Mouse (Mus musculus): ENCODE results near the gene D5Ertd579e.

The D5Ertd579e gene

GRCm38 (mm10) chr5:36570098-36570497, 125.7 kb downstream of the D5Ertd579e start:
- no peak for DNase-seq (ENCODE audit: low spot score)

GRCm38 (mm10) chr5:36568118-36568517, 127.7 kb downstream of the D5Ertd579e start:
- no peak for DNase-seq (ENCODE audit: low spot score)

- DNase-seq (ENCODE audit: low spot score) = no peak
These were observed 128.2 kb downstream of the D5Ertd579e start for GRCm38 (mm10) chr5:36567627-36568026.

GRCm38 (mm10) chr5:36564530-36564929, 131.3 kb downstream of the D5Ertd579e start:
- no peak for DNase-seq (ENCODE audit: low spot score)

GRCm38 (mm10) chr5:36563741-36564140, 132.1 kb downstream of the D5Ertd579e start:
- DNase-seq (ENCODE audit: low spot score) = no peak

GRCm38 (mm10) chr5:36562791-36563445, 132.9 kb downstream of the D5Ertd579e start:
- DNase-seq (ENCODE audit: low spot score) = no peak

GRCm38 (mm10) chr5:36561509-36561908, 134.3 kb downstream of the D5Ertd579e start:
- DNase-seq (ENCODE audit: low spot score) = no peak

GRCm38 (mm10) chr5:36560490-36560889, 135.3 kb downstream of the D5Ertd579e start:
- DNase-seq (ENCODE audit: low spot score) = no peak

GRCm38 (mm10) chr5:36559510-36560235, 136.2 kb downstream of the D5Ertd579e start:
- no peak for DNase-seq (ENCODE audit: low spot score)

- DNase-seq (ENCODE audit: low spot score) = no peak
These were observed 136.7 kb downstream of the D5Ertd579e start for GRCm38 (mm10) chr5:36559106-36559505.

- no peak for DNase-seq (ENCODE audit: low spot score)
These were observed 137.3 kb downstream of the D5Ertd579e start for GRCm38 (mm10) chr5:36558526-36558925.

- DNase-seq (ENCODE audit: low spot score) = no peak
These were observed 138.1 kb downstream of the D5Ertd579e start for GRCm38 (mm10) chr5:36557584-36558308.

- no peak for DNase-seq (ENCODE audit: low spot score)
These were observed 138.9 kb downstream of the D5Ertd579e start for GRCm38 (mm10) chr5:36556906-36557305.

GRCm38 (mm10) chr5:36556289-36556688, 139.5 kb downstream of the D5Ertd579e start:
- no peak for DNase-seq (ENCODE audit: low spot score)

- no peak for DNase-seq (ENCODE audit: low spot score)
These were observed 141.3 kb downstream of the D5Ertd579e start for GRCm38 (mm10) chr5:36554496-36554895.

- DNase-seq (ENCODE audit: low spot score) = no peak
These were observed 141.9 kb downstream of the D5Ertd579e start for GRCm38 (mm10) chr5:36553886-36554285.

- no peak for DNase-seq (ENCODE audit: low spot score)
These were observed 142.7 kb downstream of the D5Ertd579e start for GRCm38 (mm10) chr5:36553056-36553606.

GRCm38 (mm10) chr5:36552391-36552790, 143.4 kb downstream of the D5Ertd579e start:
- no peak for DNase-seq (ENCODE audit: low spot score)

Data from ovary, postnatal 36 days (tissue).